Mouse (Mus musculus): Measurements from ENCODE around the gene Gm10842. TPM values are rescaled to one million over a fixed set of nuclear protein-coding genes. Genes with fewer than 3 reads are reported as not detected.

Gm10842 gene
- not detected for total RNA-seq (2023)

DNA sequence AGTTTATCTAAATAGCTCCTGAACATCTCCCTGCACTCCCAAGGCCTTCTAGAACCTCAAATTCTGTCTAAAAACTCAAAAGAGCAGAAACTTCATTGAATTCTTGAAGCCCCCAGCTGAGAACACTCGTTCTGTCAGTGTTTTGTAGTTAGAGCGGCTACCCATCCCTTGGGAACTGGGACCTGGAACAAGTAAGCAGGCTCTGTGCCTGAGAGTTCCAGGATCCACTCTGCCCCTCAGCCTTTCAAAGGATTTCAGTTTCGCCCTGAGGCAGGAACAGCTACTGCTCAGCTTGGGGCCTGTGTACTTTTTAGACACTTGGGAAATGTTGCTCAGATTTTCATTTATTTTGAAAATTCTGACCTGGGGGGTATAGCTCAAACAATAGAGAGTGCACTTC, at the start of gene Gm10842:
TSS of gene Gm10842 (plus strand) at position 301 of the 400 bp plus-strand sequence.

GRCm38 (mm10) chr11:105125735-105126519, 20.8 kb upstream of the Gm10842 start, which contains the start of gene Mettl2:
Gene Mettl2 (plus strand): TSS chr11:105126425.

DNA sequence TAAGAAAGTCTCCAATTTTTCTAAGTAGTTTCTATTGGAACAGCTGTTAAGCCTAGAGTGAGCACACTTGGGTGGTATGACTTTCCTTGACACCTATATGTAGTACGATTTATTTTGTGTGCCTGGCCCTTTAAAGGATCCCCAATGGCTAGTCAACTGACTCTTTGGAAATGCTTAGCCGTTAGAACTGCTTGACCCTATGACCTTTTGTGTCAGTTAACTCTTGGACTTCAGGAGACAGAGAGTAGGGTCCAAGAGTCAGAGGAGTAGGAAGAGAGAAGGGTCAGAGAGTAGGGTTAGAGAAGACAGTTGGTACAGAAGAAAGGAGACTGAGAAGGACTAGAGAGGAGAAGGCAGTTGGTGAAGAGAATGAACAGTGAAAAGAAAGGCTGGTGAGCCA, 31.8 kb downstream of the Gm10842 start, which contains the start of gene Tlk2:
TSS of gene Tlk2 (plus strand) at position 292 of the 400 bp plus-strand sequence.

Other genes with a start within 250 kb of the Gm10842 start
- not detected for gene Efcab3, start 83.3 kb upstream of the Gm10842 start, total RNA-seq (2023)
- gene Mettl2, start 20.5 kb upstream of the Gm10842 start, total RNA-seq (2023): 36.3 TPM
- 78.4 TPM for gene Tlk2, start 31.9 kb downstream of the Gm10842 start, total RNA-seq (2023)
- not detected for gene Mrc2, start 145.8 kb downstream of the Gm10842 start, total RNA-seq (2023)

Data from CD8-positive naive resting alpha-beta T cell, adult 57 days (primary cell).